Mouse (Mus musculus): ENCODE measurements at regions not wholly inside any gene's neighbourhood (a gene's known extent, or its start where the extent isn't known, plus 50 kb on each side); places are given as distances from the start of the nearest gene placed in this dataset.

- Histone ChIP-seq H3K9ac (no peak overlapping the region), H3K27ac (ENCODE audit: low read depth) (no peak overlapping the region), H3K36me3 (ENCODE audit: insufficient read depth) (no peaks in the 10 kb centered on the region), H3K4me2 (no peak overlapping the region), H3K9me3 (ENCODE audit: low read depth, low read length) (no peaks in the 10 kb centered on the region), H3K27me3 (ENCODE audit: insufficient read depth, low read length) (no peaks in the 10 kb centered on the region), H3K4me3 (ENCODE audit: low read depth, low read length) (no peak overlapping the region), H3K4me1 (ENCODE audit: insufficient read depth) (no peaks in the 10 kb centered on the region)
- no peak for TF ChIP-seq CTCF (IDR thresholded peaks at IDR 0.05; ENCODE audit: low read depth)
- DNase-seq (no peak), ATAC-seq (ENCODE audit: insufficient read depth) (no peak)
- WGBS: 86% methylated on average over 4 of the region's 4 CpGs
Measured at GRCm38 (mm10) chr5:106102255-106102654, 225.9 kb downstream of the Zfp326 start.

GRCm38 (mm10) chr5:106098887-106099286, 222.5 kb downstream of the Zfp326 start:
- peak; percentile 56; the same call in 1 of the 2 replicates for ATAC-seq (ENCODE audit: insufficient read depth)

GRCm38 (mm10) chr5:106089332-106089731, 213.0 kb downstream of the Zfp326 start:
- Histone ChIP-seq H3K4me2 (no peak overlapping the region), H3K36me3 (ENCODE audit: insufficient read depth) (no peaks in the 10 kb centered on the region), H3K27ac (ENCODE audit: low read depth) (no peak overlapping the region), H3K27me3 (ENCODE audit: insufficient read depth, low read length) (no peaks in the 10 kb centered on the region), H3K9ac (no peak overlapping the region), H3K9me3 (ENCODE audit: low read depth, low read length) (no peaks in the 10 kb centered on the region), H3K4me3 (ENCODE audit: low read depth, low read length) (no peak overlapping the region), H3K4me1 (ENCODE audit: insufficient read depth) (no peaks in the 10 kb centered on the region)
- ATAC-seq (ENCODE audit: insufficient read depth) (no peak), DNase-seq (no peak)
- no peak for TF ChIP-seq CTCF (IDR thresholded peaks at IDR 0.05; ENCODE audit: low read depth)
- WGBS: 75% methylated on average over 7 of the region's 7 CpGs

More at GRCm38 (mm10) chr5:106098887-106099286, 222.5 kb downstream of the Zfp326 start:
- H3K27ac ChIP-seq (ENCODE audit: low read depth): no peak overlapping the region
- H3K4me1 ChIP-seq (ENCODE audit: insufficient read depth): no peaks in the 10 kb centered on the region
- H3K4me2 ChIP-seq: no peak overlapping the region
- no peak overlapping the region for H3K9ac ChIP-seq
- no peaks in the 10 kb centered on the region for H3K9me3 ChIP-seq (ENCODE audit: low read depth, low read length)
- no peak overlapping the region for H3K4me3 ChIP-seq (ENCODE audit: low read depth, low read length)
- no peaks in the 10 kb centered on the region for H3K36me3 ChIP-seq (ENCODE audit: insufficient read depth)
- no peak for TF ChIP-seq CTCF (IDR thresholded peaks at IDR 0.05; ENCODE audit: low read depth)
- 49% methylated on average over 8 of the region's 8 CpGs for WGBS
- peak; percentile 58 for DNase-seq
- no peaks in the 10 kb centered on the region for H3K27me3 ChIP-seq (ENCODE audit: insufficient read depth, low read length)

GRCm38 (mm10) chr5:106088478-106089185, 212.3 kb downstream of the Zfp326 start:
- Histone ChIP-seq H3K4me3 (ENCODE audit: low read depth, low read length) (no peak overlapping the region), H3K9ac (no peak overlapping the region), H3K9me3 (ENCODE audit: low read depth, low read length) (no peaks in the 10 kb centered on the region), H3K4me2 (no peak overlapping the region), H3K27me3 (ENCODE audit: insufficient read depth, low read length) (no peaks in the 10 kb centered on the region), H3K36me3 (ENCODE audit: insufficient read depth) (no peaks in the 10 kb centered on the region), H3K4me1 (ENCODE audit: insufficient read depth) (no peaks in the 10 kb centered on the region), H3K27ac (ENCODE audit: low read depth) (no peak overlapping the region)
- TF ChIP-seq CTCF (IDR thresholded peaks at IDR 0.05; ENCODE audit: low read depth): 0 out of 2 replicates have a peak, but pooled peaks have one; percentile 12
- DNase-seq (no peak), ATAC-seq (ENCODE audit: insufficient read depth) (no peak)
- 85% methylated on average over 5 of the region's 5 CpGs for WGBS

GRCm38 (mm10) chr5:106083786-106084185, 207.4 kb downstream of the Zfp326 start:
- Histone ChIP-seq H3K27ac (ENCODE audit: low read depth) (no peak overlapping the region), H3K4me3 (ENCODE audit: low read depth, low read length) (no peak overlapping the region), H3K4me2 (no peak overlapping the region), H3K36me3 (ENCODE audit: insufficient read depth) (no peaks in the 10 kb centered on the region), H3K27me3 (ENCODE audit: insufficient read depth, low read length) (no peaks in the 10 kb centered on the region), H3K4me1 (ENCODE audit: insufficient read depth) (no peaks in the 10 kb centered on the region), H3K9me3 (ENCODE audit: low read depth, low read length) (no peaks in the 10 kb centered on the region), H3K9ac (no peak overlapping the region)
- ATAC-seq (ENCODE audit: insufficient read depth): no peak
- 72% methylated on average over 4 of the region's 4 CpGs for WGBS
- TF ChIP-seq CTCF (IDR thresholded peaks at IDR 0.05; ENCODE audit: low read depth): no peak
- no peak for DNase-seq

- Histone ChIP-seq H3K36me3 (ENCODE audit: insufficient read depth) (no peaks in the 10 kb centered on the region), H3K9ac (no peak overlapping the region), H3K4me2 (no peak overlapping the region), H3K27ac (ENCODE audit: low read depth) (no peak overlapping the region), H3K27me3 (ENCODE audit: insufficient read depth, low read length) (no peaks in the 10 kb centered on the region), H3K4me3 (ENCODE audit: low read depth, low read length) (no peak overlapping the region), H3K4me1 (ENCODE audit: insufficient read depth) (no peaks in the 10 kb centered on the region), H3K9me3 (ENCODE audit: low read depth, low read length) (no peaks in the 10 kb centered on the region)
- 44% methylated on average over 7 of the region's 7 CpGs for WGBS
- DNase-seq: no peak
- ATAC-seq (ENCODE audit: insufficient read depth): no peak
- TF ChIP-seq CTCF (IDR thresholded peaks at IDR 0.05; ENCODE audit: low read depth): no peak
Measured at GRCm38 (mm10) chr5:106082891-106083290, 206.5 kb downstream of the Zfp326 start.

- Histone ChIP-seq H3K9ac (no peak overlapping the region), H3K4me1 (ENCODE audit: insufficient read depth) (no peaks in the 10 kb centered on the region), H3K4me2 (no peak overlapping the region), H3K4me3 (ENCODE audit: low read depth, low read length) (no peak overlapping the region), H3K9me3 (ENCODE audit: low read depth, low read length) (no peaks in the 10 kb centered on the region), H3K27ac (ENCODE audit: low read depth) (no peak overlapping the region), H3K36me3 (ENCODE audit: insufficient read depth) (no peaks in the 10 kb centered on the region), H3K27me3 (ENCODE audit: insufficient read depth, low read length) (no peaks in the 10 kb centered on the region)
- ATAC-seq (ENCODE audit: insufficient read depth): no peak
- no peak for DNase-seq
- TF ChIP-seq CTCF (IDR thresholded peaks at IDR 0.05; ENCODE audit: low read depth): no peak
- WGBS: 75% methylated on average over 9 of the region's 9 CpGs
Measured at GRCm38 (mm10) chr5:106067124-106067551, 190.8 kb downstream of the Zfp326 start.

All from lung, embryonic 14.5 days (tissue).